Mouse (Mus musculus): ENCODE data around the gene Smarcd1.

DNA sequence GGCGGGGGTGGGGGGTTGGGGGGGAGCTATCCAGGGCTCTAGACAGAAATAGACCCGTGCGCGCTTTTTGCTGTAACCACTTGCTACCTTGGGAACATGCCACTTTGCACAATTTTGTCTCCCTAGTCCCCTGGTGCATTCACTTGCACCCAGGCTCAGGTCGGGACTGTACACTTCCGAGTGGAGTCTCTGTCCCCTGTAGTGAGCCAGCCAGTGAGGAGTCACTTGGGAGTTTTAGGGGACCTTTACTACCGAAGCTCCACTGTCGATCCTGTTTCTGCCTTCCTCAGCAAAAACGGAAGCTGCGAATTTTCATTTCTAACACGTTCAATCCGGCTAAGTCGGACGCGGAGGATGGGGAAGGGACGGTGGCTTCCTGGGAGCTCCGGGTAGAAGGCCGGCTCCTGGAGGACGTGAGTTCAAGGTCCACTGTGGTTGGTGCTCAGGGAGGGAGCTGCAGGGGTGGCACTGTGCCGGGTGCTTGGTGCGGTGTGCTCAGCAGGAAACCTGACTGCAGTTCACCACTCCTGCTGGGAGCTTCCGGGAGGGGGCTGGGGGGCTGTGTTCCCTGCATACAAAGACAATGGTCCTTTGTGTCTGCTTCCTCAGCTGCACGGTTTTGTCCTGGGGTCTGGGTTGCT lies 2.2 kb downstream of the Smarcd1 start:
- TF ChIP-seq CTCF (IDR thresholded peaks at IDR 0.05; ENCODE audit: extremely low read depth, insufficient read depth, low read length) (no peak), POLR2A (IDR thresholded peaks at IDR 0.05; ENCODE audit: extremely low read depth, insufficient read depth, low read length) (no peak; the same call in 1 of the 2 replicates)
